Mouse (Mus musculus): ENCODE data around the gene Gm20388.

The Gm20388 gene

GRCm38 (mm10) chr8:124088092-124088613, 4177.5 kb downstream of the Gm20388 start:
- no peak for DNase-seq

- DNase-seq, result no peak
Observed at GRCm38 (mm10) chr8:124089016-124089415, 4178.4 kb downstream of the Gm20388 start.

GRCm38 (mm10) chr8:124090473-124090872, 4179.8 kb downstream of the Gm20388 start:
- DNase-seq, result no peak

DNA sequence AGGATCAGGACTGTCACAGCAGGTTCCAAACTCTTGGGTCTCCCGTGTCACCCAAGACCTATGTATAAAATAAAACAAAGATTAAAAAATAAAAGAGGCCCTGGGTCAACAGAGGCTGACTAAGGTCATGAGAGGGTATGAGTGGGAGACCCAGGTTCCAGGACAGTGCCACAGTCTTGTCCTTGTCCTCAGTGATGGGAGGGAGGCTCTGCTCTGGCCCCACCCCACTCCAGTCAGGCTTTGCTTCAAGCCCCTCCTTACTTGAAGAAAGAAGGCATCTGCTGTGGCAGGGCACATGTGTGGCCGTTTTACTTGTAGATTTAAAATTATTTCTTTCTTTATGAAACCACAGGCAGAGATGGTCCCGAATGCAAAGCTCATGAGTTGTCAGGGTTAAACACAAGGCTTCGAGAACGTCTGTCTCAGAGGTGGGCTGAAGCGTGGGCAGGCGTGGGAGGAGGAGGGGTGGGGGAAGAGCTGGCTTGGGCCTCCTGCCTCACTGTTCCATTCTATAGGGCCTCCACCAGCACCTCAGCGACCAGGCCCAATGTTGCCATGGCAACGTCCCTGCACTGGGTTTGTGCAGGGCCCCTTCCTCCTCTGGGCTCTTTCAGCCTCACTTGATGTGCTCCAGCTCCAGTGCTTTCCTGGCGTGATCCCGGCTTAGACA, 4188.4 kb downstream of the Gm20388 start:
- DNase-seq, result no peak

DNA sequence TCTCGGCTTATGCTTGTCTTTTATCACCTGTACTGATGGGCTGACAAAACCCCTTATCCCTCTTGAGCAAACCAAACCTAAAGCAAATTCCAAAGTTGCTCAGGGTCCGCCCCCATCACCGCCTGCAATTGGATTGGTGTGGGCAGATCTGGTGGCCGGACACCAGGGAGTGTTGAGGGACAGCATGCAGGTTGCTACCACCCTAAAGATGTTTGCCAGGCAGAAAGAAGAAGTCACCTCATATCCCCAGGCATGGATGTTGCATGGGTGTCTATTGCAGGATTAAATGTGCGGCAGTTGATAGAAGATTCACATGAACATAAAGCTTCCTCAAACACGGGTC, 4189.0 kb downstream of the Gm20388 start:
- DNase-seq, result no peak

- DNase-seq, result no peak
Observed at GRCm38 (mm10) chr8:124105869-124106268, 4195.2 kb downstream of the Gm20388 start.

- DNase-seq, result no peak
Observed at GRCm38 (mm10) chr8:124106328-124107195, 4195.9 kb downstream of the Gm20388 start.

GRCm38 (mm10) chr8:124113108-124113507, 4202.5 kb downstream of the Gm20388 start:
- no peak for DNase-seq

GRCm38 (mm10) chr8:124125241-124125640, 4214.6 kb downstream of the Gm20388 start:
- no peak for DNase-seq

DNA sequence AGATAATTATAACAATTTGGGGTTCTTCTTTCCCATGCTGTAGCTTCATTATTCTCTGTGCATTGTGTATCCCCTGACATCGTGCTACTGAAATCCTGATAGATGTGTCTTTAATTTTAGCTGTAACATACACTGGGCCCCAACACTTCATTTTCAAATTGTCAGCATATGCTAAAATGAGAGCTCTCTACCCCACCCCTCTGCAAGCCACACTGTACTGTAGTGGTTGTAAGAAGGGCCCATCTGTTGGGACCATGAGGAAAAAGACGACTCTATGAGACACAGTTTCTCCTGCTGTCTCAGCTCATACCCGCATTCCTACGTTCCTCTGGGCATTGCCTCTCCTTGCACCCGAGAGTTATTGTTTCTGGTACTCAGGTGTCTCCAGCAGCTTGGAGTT, 4226.6 kb downstream of the Gm20388 start:
- no peak for DNase-seq

- DNase-seq, result no peak
Observed at GRCm38 (mm10) chr8:124140211-124140790, 4229.7 kb downstream of the Gm20388 start.

DNA sequence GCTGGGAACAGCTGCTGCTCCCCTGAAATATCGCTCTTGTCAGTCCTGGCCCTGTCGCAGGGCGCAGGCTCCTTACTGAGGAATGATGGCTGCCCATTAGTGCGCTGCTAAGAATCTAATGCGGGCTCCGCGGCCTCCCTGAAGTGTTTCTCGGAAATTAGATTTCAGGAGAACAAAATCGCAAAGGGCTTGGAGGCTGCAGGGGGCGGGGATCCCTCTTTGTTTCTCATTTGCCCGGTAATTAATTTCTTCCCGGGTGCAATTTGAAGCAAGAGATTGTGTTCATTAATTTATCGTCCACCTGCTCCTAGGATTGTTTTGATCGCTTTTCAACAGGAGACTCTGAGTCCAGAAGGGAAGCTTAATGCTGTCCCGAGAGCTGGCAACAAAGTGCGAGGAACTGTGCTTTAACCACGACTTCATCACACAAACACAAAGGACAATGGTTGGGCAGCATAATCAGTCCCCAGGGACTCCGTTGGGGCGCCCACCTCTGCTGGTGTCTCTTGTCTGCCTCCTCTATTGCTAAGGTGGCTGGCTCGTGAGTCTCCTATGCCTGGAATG, 4230.3 kb downstream of the Gm20388 start:
- DNase-seq, result no peak

DNA sequence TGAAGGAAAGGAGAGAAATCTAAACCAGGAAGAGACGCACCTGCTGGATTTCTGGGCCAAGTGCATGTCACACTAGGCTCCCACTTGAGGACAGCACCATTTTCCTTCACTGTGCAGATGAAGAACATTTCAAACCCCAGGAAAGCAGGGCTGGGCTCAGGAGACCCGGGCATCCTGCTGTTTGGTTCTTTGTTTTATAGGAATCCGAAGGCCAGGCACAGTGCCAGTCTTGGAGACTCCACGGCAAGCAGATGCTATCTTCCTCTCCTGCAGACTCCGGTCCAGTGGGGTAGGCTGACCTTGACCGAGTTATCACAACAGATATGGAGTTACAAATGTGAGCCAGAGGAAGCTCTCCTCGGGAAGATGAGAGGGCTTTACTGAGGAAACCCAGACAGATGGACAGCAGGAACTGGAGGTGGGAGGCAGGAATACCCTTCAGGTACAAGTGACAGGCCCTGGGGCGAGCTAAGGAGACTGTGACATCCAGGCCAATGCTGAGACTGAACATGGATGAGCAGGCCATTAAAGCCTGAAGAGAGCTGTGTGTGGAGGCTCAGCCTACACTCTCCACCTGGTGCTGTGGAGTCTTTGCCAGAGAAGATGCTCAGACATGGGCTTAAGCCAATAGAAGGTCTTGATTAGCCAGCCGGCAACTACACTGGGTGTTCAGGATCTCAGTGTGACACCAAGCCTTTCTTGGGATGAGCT, 4231.2 kb downstream of the Gm20388 start:
- no peak for DNase-seq

GRCm38 (mm10) chr8:124143003-124143402, 4232.4 kb downstream of the Gm20388 start:
- no peak for DNase-seq

DNA sequence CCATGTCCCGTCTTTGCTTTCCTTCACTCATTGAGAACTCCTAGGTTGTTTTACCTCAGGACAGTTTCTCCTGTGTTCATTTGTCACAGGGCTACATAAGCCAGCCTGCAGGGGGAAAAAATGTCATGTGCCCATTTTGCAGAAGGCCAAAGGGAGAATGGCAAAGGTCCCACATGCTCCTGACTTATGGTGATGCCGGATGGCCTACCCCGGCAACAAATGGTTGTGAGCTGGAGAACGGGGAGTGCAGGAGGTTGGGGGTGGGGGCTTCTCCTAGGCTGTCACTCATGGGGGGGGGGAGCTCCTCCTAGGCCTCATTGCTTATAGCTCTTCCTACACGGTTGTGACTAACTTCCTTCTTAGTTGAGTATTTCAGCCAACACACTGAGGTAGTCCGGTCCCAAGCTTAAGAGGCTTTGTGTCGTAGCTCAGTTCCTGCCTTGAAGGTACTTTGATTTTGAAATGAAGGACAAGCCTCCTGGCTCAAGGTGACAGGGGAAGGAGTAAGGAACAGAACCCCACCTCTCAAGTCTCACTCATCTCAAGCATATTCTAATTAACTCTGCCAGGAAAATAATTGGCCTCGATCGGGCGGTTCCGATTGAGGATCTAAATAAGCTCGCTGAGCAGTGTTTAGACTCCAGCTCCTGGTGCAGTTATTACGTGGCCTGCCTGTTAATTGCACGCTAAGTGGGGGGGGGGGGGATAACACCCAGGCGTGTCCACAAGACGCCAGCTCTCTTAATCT, 4233.4 kb downstream of the Gm20388 start:
- DNase-seq, result no peak

DNA sequence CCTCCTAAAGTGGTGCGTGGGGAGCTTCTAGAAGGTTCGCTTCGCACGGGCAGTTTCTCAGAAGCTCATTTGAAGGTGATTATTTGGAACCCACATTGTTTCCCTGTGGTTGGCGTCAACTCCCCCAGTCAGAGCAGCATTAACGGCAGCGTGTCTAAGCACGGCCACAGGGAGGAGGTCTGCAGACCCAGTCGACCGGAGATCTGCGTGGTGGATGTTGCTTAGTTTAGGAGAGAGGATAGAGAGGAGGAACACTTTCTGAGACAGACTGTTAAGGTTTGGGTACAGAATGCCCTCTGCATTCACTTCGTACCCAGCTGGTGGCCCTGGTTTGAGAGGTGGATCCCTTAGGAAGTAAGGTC, 4234.0 kb downstream of the Gm20388 start:
- DNase-seq, result no peak

DNA sequence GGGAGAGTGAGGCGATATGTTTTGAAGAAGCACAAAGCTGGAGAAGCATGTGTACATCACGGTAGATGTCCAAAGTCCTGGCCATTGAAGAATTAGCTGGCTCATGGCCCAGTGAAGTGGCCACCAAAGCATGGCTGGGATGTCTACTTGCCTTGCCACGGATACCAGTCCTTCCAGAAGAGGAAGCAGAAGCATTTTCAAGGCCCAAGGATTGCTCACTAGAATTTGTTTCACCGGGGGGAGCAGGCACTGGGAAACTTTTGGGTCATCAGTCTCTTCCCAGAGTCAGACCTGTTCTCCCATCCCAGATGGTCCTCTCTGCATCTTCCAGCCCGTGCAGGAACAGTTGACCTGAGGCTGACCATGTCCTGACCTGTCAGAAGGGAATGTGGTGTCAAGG, 4235.6 kb downstream of the Gm20388 start:
- no peak for DNase-seq

- no peak for DNase-seq
Observed at GRCm38 (mm10) chr8:124150009-124150408, 4239.4 kb downstream of the Gm20388 start.

DNA sequence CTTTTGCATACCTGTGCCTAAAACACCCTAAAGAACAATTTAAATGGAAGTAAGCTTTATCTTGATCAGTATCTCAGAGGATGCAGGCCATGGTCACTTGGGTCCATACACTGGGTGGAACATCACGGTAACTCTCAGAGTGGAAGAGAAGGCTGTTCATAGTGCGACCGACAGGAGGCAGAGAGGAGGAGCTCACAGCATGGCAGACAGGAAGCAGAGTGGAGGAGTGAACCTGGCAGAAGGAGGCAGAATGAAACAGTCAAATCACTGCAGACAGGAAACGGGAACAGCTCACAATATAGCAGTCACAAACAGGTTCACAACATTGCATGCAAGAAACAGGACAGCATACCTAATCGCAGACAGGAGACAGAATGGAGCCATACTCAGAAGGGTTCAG, 4239.9 kb downstream of the Gm20388 start:
- no peak for DNase-seq

DNA sequence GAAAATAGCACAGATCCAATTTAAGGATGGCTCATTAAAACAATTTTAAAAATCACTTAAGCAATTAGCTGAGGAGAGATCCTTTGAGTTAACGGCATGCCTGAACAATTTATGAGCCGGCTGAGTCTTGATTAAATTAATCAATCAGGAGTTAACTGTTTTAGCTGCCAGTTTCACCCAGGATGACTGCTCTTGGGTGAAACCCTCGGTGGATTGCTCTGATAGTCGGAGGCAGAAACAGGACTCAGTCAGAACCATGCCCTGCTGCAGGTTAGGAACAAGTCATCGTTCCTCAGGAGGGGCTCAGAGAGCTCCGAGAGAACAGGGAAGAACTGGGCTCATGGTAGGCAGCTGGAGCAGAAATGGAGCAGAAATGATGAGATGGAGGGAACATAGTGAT, 4241.2 kb downstream of the Gm20388 start:
- no peak for DNase-seq

DNA sequence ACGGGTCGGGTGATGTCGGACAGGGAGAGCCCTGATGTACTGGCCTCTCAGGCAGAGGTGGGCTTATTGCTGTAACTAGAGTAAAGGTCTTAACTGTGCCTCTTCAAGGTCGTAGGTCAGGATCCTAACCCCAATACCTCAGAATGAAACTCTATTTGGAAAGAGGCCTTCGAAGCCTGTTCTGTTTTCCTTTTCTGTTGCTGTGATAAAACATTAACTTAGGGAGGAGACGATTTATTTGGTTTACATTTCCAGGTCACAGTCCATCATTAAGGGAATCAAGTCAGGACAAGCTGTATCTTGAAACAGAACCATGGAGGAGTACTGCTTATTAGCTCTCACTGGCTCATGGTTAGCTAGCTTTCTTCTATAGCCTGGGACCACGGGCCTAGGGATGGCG, 4242.1 kb downstream of the Gm20388 start:
- no peak for DNase-seq

DNA sequence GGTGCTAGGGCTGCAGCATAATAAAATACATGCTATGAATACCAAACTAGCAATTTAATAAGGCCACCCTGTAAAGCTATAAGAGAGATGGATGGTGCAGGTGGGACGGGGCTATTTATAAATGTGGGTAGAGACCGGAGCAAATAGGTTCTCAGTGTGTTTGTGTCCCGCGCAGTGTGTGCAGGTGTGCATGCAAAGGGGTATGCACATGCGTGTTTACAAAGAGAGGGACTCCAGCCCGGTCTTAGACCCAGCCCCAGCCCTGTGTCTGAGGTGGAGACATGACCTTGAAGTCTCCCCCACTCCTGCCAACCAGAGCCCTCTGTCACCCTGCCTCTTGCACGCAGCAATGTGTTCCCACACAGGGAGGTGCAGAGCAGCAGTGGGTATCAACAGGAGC, 4245.7 kb downstream of the Gm20388 start:
- DNase-seq, result no peak

All from B cell, adult 2 months (primary cell).